ENCODE assay signal across 9 mouse cellular contexts in genomic region chr8:3803091-3803490, GRCm38 (mm10). TPM values are rescaled to one million over a fixed set of nuclear protein-coding genes. Genes with fewer than 3 reads are reported as not detected.
DNase-seq lines count a peak whose midpoint lies in the region; ATAC-seq and TF ChIP-seq lines count a peak whose summit lies in the region.
"Had no signal": no experiment of that assay in that cellular context is flagged by ENCODE, and none has a peak within 500 bp of the region (broad histone marks: within the 10 kb centered on the region; RNA-seq: fewer than 3 reads in every experiment).

No protein-coding gene starts in this region.

- H3K36me3 ChIP-seq in kidney, embryonic 15.5 days, result no peaks in the 10 kb centered on the region
- H3K36me3 ChIP-seq in hindbrain, embryonic 16.5 days (ENCODE audit: control insufficient read depth, insufficient read depth, low read length), result no peaks in the 10 kb centered on the region
- H3K36me3 ChIP-seq: limb, embryonic 13.5 days had no signal

- no peak overlapping the region for H3K27ac ChIP-seq in kidney, embryonic 15.5 days
- H3K27ac ChIP-seq in hindbrain, embryonic 16.5 days (ENCODE audit: low read depth, low read length), result no peak overlapping the region
- H3K27ac ChIP-seq: limb, embryonic 13.5 days had no signal

- CTCF ChIA-PET in Patski (lab: Charles Lee), result no interaction called here

- DNase-seq in kidney, adult 11 months, result peak; percentile 26
- peak; percentile 25 for DNase-seq in Patski (ENCODE audit: low read depth, low spot score)
- peak; percentile 9 to 57 for DNase-seq in cerebellum, postnatal 10 days
- DNase-seq in kidney, postnatal 36 days, result peak; percentile 42 to 44
- DNase-seq in ovary, postnatal 14 days (ENCODE audit: low spot score), result peak; percentile 4

- TF ChIP-seq CTCF in Patski (IDR thresholded peaks at IDR 0.05), result no peak

- H3K4me3 ChIP-seq in kidney, embryonic 15.5 days (replicated peaks), result no peak overlapping the region
- H3K4me3 ChIP-seq in hindbrain, embryonic 16.5 days (ENCODE audit: low read length), result no peak overlapping the region
- H3K4me3 ChIP-seq: limb, embryonic 13.5 days had no signal

- no peak for ATAC-seq in kidney, embryonic 15.5 days (replicated peaks; ENCODE audit: low FRiP score)
- ATAC-seq in Patski, result peak; percentile 94
- ATAC-seq in hindbrain, embryonic 16.5 days, result no peak
- ATAC-seq in activated CD4-positive, CD25-positive, alpha-beta regulatory T cell, adult 4 months, result no peak

- H3K9me3 ChIP-seq in kidney, embryonic 15.5 days (replicated peaks), result peaks cover 21% of the 10 kb centered on the region
- H3K9me3 ChIP-seq in hindbrain, embryonic 16.5 days (ENCODE audit: control insufficient read depth, low read length), result peaks cover 14% of the 10 kb centered on the region

- H3K4me2 ChIP-seq in kidney, embryonic 15.5 days, result no peak overlapping the region
- no peak overlapping the region for H3K4me2 ChIP-seq in hindbrain, embryonic 16.5 days (ENCODE audit: low read length)
- H3K4me2 ChIP-seq: limb, embryonic 13.5 days had no signal

- H3K4me1 ChIP-seq in kidney, embryonic 15.5 days, result no peaks in the 10 kb centered on the region
- H3K4me1 ChIP-seq in hindbrain, embryonic 16.5 days (ENCODE audit: control insufficient read depth, insufficient read depth, low read depth, low read length), result no peaks in the 10 kb centered on the region
- H3K4me1 ChIP-seq: limb, embryonic 13.5 days had no signal

- in situ Hi-C loops in Patski (cut with MboI; ENCODE audit: low pct_unique_long_range_greater_than_20kb), result no loop called here

- no peaks in the 10 kb centered on the region for H3K27me3 ChIP-seq in kidney, embryonic 15.5 days
- H3K27me3 ChIP-seq in Patski, result peaks cover 6% of the 10 kb centered on the region
- no peaks in the 10 kb centered on the region for H3K27me3 ChIP-seq in hindbrain, embryonic 16.5 days (replicated peaks; ENCODE audit: control insufficient read depth, insufficient read depth, low read length)
- H3K27me3 ChIP-seq: limb, embryonic 13.5 days had no signal

- WGBS in kidney, embryonic 15.5 days, result 88% methylated on average over 14 of the region's 14 CpGs
- 89% methylated on average over 14 of the region's 14 CpGs for WGBS in hindbrain, embryonic 16.5 days

- H3K9ac ChIP-seq in kidney, embryonic 15.5 days, result no peak overlapping the region
- H3K9ac ChIP-seq in hindbrain, embryonic 16.5 days (ENCODE audit: low read depth, low read length), result no peak overlapping the region
- H3K9ac ChIP-seq: limb, embryonic 13.5 days had no signal

- POLR2A ChIA-PET in Patski (lab: Charles Lee), result no interaction called here

RNA-seq across cellular contexts. Expression of gene Cd209e, which starts 51.0 kb away (rescaled TPM):
- polyA plus RNA-seq in kidney, embryonic 15.5 days (2015; fragmentation: Nextera tagmentation; extraction: Ambion mirVana), result not detected in 2 replicates
- not detected for polyA plus RNA-seq in Patski (2021)
- not detected in 2 replicates for polyA plus RNA-seq in hindbrain, embryonic 16.5 days (2015; fragmentation: Nextera tagmentation; extraction: Ambion mirVana)
- polyA plus RNA-seq in activated CD4-positive, CD25-positive, alpha-beta regulatory T cell, adult 4 months (2017; shearing (Covaris generic)), result not detected
- polyA plus RNA-seq: limb, embryonic 13.5 days had no signal

RNA-seq across cellular contexts. Expression of gene Cd209a, which starts 54.3 kb away (rescaled TPM):
- polyA plus RNA-seq in kidney, embryonic 15.5 days (2015; fragmentation: Nextera tagmentation; extraction: Ambion mirVana), result not detected in 2 replicates
- not detected for polyA plus RNA-seq in Patski (2021)
- polyA plus RNA-seq in hindbrain, embryonic 16.5 days (2015; fragmentation: Nextera tagmentation; extraction: Ambion mirVana), result 0.34 TPM in 1 of 2 replicates, not detected in the other
- not detected for polyA plus RNA-seq in activated CD4-positive, CD25-positive, alpha-beta regulatory T cell, adult 4 months (2017; shearing (Covaris generic))
